Mouse (Mus musculus) right cerebral cortex, adult 18-20 months (tissue): ENCODE measurements around the gene Dgcr2.
A peak's percentile ranks its signal among the peaks of the same experiment; 100 is the strongest.

Experiments used
- DNase-seq: peaks from one replicate; pipeline ENCODE4 v3.0.0; 2022; ENCODE audit warnings: mixed read lengths

The Dgcr2 gene

DNA sequence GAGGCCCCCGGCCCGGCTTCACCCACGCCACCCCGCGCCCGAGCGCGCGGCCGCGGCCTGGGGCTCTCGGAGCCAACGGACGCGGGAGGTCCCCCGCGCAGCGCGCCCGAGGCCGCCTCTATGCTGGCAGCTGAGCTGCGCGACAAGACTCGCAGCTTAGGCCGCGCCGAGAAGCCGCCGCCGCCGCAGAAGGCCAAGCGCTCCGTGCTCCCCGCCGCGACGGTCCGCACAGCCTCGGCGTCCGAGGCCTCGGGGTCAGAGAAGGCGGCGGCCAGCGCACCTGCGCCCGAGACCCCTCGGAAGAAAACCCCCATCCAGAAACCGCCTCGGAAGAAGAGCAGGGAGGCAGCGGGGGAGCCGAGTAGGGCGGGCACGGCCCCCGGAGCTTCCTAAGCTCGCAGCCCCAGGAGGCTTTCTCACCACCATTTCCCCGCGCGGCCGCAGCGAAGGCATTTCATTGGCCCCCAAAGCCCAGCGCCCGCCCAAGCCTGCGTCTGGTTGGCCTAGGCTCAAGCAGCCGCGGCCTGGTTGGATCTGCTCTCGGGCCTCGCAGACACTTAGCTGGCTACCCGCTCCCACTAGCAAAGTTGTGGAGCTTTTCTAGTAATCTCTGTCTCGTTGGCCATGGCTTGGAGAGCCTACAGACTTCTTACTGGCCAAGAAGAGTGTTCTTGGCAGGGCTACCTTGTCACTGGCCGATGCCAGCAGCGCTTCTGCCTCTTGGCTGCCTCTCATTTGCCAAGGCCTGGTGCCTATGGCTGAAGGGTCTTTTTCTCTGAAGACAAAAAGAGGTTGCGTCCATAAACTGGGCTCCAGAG lies 91.0 kb downstream of the Dgcr2 start:
- DNase-seq = peak; percentile 91

DNA sequence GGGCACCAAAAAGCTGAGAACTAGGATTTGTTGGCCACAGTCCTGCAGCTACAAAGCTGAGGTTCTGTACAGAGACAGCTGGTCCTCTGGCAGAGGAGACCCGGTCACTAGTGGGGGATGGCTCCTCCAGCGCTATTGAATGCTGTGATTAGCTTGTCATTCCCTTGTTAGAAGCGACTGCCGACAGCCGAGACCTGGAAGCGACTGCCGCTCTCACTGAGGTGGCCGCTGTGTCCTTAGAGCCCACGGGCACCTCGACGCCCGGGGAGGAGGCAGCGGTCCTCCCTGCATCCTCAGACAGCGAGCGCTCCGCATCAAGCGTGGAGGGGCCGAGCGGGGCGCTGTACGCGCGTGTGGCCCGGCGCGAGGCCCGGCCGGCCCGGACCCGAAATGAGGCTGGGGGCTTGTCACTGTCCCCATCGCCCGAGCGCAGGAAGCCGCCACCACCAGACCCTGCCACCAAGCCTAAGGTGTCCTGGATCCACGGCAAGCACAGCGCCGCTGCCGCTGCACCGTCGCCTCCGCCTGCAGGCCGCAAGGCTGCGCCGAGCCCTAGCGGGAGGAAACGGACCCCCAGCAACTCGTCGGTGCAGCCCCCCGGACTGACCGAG lies 91.7 kb downstream of the Dgcr2 start:
- DNase-seq = peak; percentile 28

DNA sequence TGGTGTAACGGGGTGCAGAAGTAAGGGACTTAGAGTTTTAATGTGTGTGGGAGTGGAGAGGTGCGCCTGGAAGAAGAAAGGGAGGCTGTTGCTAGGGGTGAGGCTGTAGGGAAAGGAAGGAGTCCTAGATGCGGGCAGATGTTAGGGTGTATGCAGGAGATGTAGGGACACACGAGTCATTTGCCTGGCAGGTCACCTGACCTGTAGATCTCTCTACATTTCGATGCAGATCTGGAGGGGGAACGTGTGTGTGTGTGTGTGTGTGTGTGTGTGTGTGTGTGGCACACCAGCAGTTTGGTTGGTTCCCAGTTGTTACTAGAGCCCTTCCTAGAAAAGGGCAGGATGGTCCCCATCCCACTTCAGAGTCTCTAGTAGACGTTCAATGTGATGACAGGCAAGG lies 93.4 kb downstream of the Dgcr2 start:
- DNase-seq = no peak

DNA sequence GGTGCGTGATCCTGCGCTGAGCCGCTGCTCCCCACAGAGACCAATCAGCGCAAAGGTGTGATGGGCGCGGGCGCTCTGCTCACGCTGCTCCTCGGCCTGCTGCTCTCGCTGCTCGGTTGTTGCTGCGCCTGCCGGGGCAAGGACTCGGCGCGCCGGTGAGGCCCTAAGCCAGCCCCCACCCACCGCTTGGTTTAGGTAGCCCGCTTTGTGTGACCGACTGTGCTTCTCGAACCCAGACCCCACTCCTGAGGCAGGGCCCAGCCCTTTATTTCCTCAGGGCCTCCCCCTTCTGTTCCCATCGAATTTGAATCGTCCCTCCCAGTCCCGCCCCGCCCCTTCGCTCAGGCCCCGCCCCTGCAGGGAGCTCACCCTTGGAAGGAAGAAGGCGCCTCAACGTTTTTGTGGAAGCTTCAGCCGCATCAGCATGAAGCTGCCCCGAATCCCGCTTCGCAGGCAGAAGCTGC lies 93.9 kb downstream of the Dgcr2 start:
- no peak for DNase-seq

DNA sequence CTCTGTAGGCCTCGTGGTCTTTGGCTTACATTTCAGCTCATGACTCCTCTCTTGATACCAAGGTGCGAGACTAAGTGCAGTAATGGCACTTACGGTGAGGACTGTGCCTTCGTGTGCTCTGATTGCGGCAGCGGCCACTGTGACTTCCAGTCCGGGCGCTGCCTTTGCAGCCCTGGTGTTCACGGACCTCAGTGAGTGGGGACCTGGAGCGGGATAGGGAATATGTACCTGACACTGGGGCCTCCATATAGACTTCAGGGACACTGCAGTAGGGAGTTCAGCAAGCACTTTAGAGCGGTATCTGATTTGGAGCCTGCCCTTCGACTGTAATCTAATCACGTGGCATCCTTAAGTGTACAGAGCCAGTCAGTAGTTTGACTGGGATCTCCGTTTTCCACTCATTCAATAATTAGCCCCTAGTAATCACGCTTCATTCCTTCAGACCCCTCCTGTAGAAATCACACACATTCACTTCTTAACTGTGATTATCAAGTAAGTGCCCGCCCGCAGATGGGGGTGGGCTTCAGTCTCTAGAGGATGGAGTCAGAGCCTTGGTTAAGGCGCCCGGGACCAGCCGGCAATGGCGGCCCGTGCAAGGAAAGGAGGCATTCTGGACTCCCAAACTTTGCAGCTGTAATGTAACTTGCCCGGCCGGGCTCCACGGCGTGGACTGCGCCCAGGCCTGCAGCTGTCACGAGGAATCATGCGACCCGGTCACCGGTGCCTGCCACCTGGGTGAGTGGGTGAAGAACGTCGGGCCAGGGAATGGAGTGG lies 94.5 kb downstream of the Dgcr2 start:
- no peak for DNase-seq

DNA sequence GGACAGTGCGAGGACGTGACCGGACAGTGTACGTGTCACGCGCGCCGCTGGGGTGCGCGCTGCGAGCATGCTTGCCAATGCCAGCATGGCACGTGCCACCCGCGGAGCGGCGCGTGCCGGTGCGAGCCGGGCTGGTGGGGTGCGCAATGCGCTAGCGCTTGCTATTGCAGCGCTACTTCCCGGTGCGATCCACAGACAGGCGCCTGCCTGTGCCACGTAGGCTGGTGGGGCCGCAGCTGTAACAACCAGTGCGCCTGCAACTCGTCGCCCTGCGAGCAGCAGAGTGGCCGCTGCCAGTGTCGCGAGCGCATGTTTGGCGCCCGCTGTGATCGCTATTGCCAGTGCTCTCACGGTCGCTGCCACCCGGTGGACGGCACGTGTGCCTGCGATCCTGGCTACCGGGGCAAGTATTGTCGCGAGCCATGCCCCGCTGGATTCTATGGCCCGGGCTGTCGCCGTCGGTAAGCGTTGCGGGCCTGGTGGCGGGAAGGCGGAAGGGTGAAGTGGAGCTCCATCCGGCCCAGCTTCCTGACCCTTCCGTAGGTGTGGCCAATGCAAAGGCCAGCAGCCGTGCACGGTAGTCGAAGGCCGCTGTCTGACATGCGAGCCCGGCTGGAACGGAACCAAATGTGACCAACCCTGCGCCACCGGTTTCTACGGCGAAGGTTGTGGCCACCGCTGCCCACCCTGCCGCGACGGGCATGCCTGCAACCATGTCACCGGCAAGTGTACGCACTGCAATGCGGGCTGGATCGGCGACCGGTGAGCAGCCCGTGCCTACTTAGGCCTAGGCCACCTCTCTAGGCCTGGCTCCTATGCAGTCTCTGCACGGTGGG lies 95.3 kb downstream of the Dgcr2 start:
- peak; percentile 34 for DNase-seq

DNA sequence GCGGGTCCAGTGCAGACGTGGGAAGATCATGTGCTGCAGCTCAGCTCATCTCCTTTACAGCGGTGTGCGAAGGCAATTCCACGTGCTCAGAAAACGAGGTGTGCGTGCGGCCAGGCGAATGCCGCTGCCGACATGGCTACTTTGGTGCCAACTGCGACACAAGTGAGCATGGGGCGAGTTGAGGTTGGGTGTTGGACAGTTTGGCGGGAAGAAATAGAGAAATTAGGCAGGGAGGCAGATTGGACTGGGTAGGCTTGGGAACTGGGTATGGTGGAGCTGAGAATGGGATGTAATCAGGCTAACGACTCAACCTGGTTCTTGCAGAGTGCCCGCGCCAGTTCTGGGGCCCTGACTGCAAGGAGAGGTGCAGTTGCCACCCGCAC lies 95.9 kb downstream of the Dgcr2 start:
- DNase-seq = no peak

DNA sequence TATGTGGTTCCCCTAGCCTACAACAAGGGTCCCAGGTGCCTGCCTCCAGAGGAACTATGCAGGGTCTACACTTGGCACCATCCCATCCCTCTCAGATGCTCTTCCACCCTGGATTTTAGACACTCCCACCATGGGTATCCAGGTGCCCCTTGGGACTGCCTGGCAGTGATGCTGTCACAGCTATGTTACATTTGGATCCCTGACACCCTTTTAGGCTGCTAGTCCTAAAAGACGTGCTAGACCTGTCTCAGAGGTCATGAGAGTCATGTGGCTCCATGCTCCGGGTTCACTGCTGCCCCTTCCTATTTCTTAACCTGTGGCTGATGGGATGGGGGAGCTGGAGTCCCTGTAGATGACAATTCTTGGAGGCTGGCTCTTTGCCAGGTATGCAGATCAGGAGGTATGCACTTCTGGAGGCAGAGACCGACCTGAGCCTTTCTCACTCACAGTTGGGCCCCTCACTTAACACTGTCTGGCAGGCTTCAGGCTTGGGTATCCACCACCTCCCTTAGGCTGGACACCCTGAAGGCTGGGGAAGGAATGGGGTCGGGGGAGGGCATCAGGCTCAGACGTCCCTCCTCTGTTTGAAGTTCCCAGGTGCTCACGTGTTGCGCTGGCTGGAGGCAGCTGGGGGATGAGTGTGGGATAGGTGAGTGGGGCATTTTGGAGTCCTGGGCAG lies 96.4 kb downstream of the Dgcr2 start:
- no peak for DNase-seq

DNA sequence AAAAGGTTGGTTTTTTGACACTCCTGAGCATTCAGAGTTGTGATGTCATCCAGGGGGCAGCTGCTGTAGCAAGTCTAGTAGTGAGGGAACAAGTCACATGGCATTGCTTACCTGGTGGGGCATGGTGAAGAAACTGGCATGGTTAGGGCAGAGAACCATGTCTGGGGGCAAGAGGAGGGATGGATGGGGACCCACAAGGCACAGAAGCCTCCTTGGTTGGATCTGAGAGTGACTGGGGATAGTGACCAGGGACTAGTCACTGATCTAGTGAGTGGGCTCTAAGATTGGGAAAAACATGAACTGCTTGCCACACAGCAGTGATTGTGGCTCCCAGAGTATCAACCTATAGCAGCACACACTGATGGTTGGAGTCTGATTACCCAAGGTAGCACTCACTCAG lies 98.8 kb downstream of the Dgcr2 start:
- DNase-seq = no peak

DNA sequence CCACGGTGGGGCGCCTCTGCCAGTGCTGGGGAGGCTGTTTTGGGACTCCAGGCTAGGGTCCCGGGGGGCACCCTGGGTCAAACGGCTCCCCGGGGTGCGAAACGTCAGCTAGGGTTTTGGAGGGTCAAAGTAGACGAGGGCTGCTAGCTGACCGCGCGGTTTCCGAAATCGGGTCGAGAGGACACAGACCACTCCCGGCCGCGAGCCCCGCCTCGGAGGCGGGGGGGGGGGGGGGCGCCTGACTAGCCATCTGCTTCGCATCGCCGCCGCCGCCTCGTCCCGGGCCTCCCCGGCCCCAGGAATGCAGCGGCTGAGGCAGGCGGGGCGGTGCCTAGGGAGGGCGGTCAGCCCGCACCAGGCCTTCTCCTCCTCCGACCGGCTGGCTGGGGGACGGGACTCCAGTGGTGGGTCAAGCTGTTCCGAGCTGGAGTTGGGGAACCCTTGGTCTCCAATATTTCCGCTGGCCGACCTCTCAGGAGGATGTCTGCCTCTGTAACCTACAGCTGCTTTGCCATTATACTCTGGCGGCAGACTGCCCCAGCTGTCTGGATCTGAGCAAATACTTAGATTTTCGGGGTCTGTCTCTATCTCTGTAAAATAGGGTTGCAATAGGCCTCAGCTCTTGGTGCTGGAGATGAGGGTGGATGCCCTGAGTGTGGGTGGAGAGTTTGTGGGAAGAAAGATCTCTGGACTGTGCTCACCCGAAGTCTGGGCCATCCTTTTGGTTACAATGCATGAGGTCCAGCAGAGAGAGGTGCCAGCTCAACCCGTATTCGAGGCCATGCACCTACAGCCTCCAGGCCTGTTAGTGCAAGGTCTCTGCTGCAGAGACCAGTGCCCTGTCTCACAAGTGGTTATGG lies 99.8 kb downstream of the Dgcr2 start:
- DNase-seq = no peak

DNA sequence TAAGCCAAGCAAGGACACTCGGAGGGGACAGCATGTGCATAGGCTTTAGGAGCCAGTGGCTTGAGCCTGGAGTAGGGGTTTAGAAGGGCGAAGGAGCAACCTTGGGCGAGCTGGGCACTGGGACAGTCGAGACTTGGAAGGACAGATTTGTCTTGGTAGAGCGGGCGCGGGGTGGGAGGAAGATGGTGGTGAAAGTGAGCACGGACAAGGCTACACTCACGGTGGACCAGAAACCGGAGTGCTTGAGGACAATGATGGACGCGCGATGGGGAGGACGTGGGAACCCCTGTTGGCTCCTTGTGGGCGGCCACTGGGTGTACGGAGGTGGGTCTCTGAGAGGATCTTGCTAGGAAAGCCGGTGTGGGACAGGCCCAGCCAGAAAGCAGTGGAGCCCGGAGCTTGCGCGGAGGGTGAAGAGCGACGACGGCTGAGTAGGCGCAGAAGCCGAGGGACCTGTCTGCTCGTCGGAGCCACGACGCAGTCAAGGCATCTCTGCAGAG lies 100.5 kb downstream of the Dgcr2 start:
- no peak for DNase-seq

DNA sequence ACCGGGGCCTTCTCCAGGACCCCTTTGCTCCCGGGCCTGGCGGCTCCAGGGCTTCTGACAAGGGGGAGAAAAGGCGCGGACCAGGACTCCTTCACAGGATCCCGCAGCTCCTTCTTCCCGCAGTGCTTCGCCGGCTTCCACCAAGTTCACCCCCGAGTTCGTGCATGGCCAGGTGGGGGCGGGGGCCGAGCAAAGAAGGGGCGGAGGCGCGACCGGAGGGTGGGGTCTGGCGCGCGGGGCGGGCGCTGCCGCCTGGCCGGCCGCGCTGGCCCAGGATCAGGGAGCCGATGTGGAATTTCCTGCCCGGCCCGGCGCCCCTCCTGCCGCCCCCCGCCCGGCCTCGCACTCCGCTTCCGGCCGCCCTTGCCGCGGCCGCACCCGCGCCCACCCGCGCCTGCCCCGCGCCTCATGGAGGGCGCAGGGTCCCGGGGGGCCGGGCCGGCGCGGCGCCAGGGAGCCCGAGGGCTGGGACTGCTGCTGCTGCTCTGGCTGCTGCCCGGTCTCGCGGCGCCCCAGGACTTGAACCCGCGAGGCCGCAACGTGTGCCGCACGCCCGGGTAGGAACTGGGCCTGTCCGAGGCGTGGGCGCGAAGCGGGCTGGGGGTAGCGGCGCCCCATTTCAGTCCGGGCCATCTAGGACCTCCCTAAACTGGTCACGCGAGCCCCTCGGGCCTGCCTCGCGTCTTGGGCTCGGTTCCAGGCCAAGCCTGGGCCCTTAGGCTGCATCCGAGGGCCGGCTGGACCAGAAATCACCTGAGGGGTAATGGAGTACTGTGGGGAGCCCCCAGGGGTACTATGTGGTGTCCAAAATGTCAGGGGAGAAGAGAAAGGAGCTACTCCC lies 101.2 kb downstream of the Dgcr2 start, which contains the start of gene Scarf2:
Scarf2 (plus strand) TSS at position 312 of the 841 bp plus-strand sequence.
- no peak for DNase-seq

DNA sequence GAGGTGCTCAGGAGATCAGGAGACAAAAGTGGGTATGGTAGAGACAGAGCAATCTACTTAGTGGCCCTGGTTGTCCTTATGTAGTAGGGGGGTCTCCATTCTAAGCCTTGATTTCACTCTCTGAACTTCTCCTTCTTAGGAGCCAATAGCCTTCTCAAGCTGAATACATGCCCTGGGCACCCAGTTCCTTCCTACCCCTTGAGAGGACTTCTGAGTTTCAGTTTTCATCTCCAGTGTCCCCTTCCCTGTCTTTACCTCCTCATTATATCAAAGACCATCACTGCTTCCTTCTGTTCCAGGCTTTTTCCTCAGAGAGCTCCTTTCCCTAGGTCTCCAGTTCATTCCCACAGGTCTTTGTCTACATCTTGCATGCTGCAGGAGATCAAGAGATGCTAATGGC lies 101.8 kb downstream of the Dgcr2 start:
- DNase-seq = no peak

DNA sequence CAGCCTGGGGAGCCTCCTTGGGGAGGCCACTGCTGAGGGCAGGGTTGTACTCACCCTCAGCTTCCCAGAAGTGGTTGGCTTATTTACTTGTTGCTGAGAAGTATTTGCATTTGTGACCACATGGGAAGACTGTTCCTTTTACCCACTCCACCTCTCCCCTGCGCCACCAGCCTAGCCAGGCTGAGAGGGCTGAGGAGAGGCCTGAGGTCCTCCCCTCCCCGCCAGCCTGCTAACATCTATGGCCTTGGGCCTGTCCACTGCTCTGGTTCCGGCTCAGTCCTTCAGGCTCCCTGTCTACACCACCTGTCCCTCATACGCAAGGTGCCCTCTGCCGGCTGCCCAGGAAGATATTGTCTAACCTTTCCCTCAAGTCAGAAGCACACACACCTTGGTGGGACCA lies 102.7 kb downstream of the Dgcr2 start:
- no peak for DNase-seq

DNA sequence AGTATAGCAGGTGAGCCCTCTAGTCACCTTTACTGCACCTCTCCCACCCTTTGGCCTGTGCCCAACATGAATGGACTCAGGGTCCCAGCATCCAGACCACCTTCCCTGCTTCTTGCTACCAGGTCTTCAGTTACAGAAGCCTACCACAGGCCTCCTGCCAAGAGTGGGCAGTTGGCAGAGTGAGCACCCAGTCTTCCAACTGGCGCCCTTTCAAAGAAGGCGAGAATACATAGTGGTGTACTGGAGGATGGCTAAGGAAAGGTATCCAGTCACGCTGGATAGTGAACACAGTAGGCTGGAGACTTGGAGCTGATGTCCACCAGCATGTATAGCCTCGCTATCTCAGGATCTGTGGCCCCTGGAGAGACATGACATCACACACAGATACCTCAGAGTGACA lies 104.3 kb downstream of the Dgcr2 start:
- peak; percentile 63 for DNase-seq

DNA sequence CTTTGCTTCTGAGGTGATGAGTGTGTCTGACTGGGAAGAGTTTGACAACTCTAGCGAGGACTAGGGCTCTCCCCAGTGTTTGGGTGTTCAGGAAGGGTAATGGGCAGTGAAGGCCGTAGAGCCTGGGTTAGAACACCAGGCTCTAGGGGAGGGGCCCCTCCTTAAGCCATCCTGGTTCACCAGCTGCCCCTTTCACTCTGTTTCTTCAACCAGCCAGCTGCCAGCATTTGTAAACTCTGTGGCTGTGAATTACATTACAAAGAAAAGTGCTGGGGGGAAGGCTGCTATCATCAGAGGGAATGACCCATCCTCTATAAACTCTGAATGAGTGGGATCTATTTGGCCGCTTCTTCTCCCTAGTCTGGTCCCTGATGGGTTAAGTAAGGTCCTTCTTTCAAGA lies 105.6 kb downstream of the Dgcr2 start:
- DNase-seq = no peak
